Mouse (Mus musculus) midbrain, embryonic 12.5 days (tissue): ENCODE measurements around the gene Lgals1. TPM values are rescaled to one million over a fixed set of nuclear protein-coding genes. Genes with fewer than 3 reads are reported as not detected.

Source experiments
- ATAC-seq: fragments of 200-750 bp; cut with Nextera tagmentation; 2 replicates; pipeline ENCODE4 v1.8.0; 2017; ENCODE audit warnings: low read depth, moderate TSS enrichment, moderate library complexity; ENCODE audit not compliant: low FRiP score
- H3K27ac ChIP-seq: fragments of 300-500 bp; sonication (generic); replicated peaks from 2 replicates; pipeline ENCODE4 v1.5.1; 2016; ENCODE audit warnings: mild to moderate bottlenecking
- H3K27me3 ChIP-seq: fragments of 300-500 bp; sonication (generic); 2 replicates; pipeline ENCODE4 v1.6.1; 2016; ENCODE audit warnings: mild to moderate bottlenecking
- H3K36me3 ChIP-seq: fragments of 300-500 bp; sonication (generic); 2 replicates; pipeline ENCODE4 v1.6.1; 2016
- H3K4me1 ChIP-seq: fragments of 300-500 bp; sonication (generic); 2 replicates; pipeline ENCODE4 v1.6.1; 2016
- H3K4me2 ChIP-seq: fragments of 300-500 bp; sonication (generic); replicated peaks from 2 replicates; pipeline ENCODE4 v1.6.1; 2016; ENCODE audit warnings: mild to moderate bottlenecking, moderate library complexity
- H3K4me3 ChIP-seq: fragments of 300-500 bp; sonication (generic); 2 replicates; pipeline ENCODE4 v1.5.1; 2016; ENCODE audit warnings: mild to moderate bottlenecking
- H3K9ac ChIP-seq: fragments of 300-500 bp; sonication (generic); replicated peaks from 2 replicates; pipeline ENCODE4 v1.6.1; 2016; ENCODE audit warnings: mild to moderate bottlenecking, moderate library complexity
- H3K9me3 ChIP-seq: fragments of 300-500 bp; sonication (generic); 2 replicates; pipeline ENCODE4 v1.6.1; 2016; ENCODE audit warnings: mild to moderate bottlenecking
- WGBS: fragments of 180-500 bp; shearing (Covaris S2); methylation state at CpG from one replicate; pipeline ENCODE4 v1.1.7; 2016; 5-methylcytosine and 5-hydroxymethylcytosine counted together
- polyA plus RNA-seq: library from polyadenylated mRNA; unstranded; fragments of >200 nt; fragmentation: Nextera tagmentation; extraction: Ambion mirVana; gene quantifications from 2 replicates; pipeline ENCODE4 v1.2.1, GENCODE M21; 2016

Gene Lgals1
- polyA plus RNA-seq, 1 experiment from 2014 or later, result 420 TPM

DNA sequence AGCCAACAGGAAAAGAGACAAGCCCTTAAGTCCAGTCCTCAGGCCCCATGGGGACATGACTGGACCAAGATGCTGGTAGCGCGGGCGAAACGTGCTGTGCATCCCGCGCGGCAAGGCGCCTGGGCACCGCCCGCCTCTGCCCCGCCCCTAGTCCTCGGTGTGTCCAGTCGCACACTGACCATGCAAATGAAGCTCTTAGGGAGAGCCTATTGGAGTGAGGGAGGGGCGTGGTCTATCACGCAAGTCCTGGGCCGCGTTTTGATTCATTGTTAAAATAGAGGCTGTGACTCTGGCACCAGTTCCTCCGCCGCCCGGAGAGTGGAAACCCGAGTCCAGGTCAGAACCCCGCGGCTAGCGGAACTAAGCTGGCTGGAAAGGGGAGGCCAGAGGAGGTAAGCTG is 21.1 kb downstream of the Lgals1 start, which contains the start of gene Triobp:
TSS of gene Triobp (plus strand) at position 68 of the 400 bp plus-strand sequence.
- H3K36me3 ChIP-seq, result peaks cover 7% of the 10 kb centered on the region; the same call in 1 of the 2 replicates
- no peaks in the 10 kb centered on the region for H3K9me3 ChIP-seq
- H3K4me3 ChIP-seq, result peak within 1 kb of the TSS; percentile 59
- WGBS, result under 1% methylated on average over 24 of the region's 24 CpGs
- peak within 1 kb of the TSS; percentile 76 for H3K9ac ChIP-seq
- H3K4me1 ChIP-seq, result peaks cover 24% of the 10 kb centered on the region
- H3K4me2 ChIP-seq, result peak within 1 kb of the TSS; percentile 73
- peak within 1 kb of the TSS; percentile 82 for H3K27ac ChIP-seq
- ATAC-seq, result peak; percentile 98
- peaks cover 14% of the 10 kb centered on the region for H3K27me3 ChIP-seq

DNA sequence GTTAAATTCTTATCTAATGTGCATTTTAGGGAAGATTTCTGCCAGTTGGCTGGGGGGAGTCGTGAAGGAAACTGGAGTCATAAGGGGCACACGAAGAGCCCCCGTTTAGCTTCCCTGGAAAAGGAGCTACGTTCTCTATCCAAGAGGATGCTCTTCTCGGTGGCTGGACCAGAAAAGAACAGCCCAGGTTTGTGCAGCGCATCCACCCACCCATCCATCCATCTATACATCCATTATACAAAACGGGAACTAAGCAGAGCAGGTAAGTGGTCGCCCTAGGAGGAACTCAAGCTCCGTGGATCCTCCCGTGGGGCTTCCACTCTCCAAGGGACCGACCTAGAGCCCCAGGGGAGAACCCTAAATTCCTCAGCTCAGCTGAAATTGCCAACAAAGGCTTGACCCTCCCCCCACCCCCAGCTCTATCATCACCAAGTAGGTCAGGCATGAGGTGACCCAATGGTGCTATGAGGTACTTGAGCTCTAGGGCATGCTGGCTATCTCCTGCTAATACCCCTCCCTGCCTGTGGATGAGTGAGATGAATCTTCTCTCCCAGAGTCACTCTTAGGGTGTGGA is 21.7 kb downstream of the Lgals1 start:
- peaks cover 19% of the 10 kb centered on the region for H3K4me1 ChIP-seq
- H3K27me3 ChIP-seq, result peaks cover 14% of the 10 kb centered on the region
- H3K36me3 ChIP-seq, result peaks cover 12% of the 10 kb centered on the region; the same call in 1 of the 2 replicates
- peak overlapping the region; percentile 73 for H3K4me2 ChIP-seq
- H3K4me3 ChIP-seq, result peak overlapping the region; percentile 59
- H3K27ac ChIP-seq, result peak overlapping the region; percentile 82
- H3K9ac ChIP-seq, result peak overlapping the region; percentile 76
- WGBS, result 0% methylated on average over 11 of the region's 11 CpGs
- 0 out of 2 replicates have a peak, but pooled peaks have one; percentile 16 for ATAC-seq
- no peaks in the 10 kb centered on the region for H3K9me3 ChIP-seq

DNA sequence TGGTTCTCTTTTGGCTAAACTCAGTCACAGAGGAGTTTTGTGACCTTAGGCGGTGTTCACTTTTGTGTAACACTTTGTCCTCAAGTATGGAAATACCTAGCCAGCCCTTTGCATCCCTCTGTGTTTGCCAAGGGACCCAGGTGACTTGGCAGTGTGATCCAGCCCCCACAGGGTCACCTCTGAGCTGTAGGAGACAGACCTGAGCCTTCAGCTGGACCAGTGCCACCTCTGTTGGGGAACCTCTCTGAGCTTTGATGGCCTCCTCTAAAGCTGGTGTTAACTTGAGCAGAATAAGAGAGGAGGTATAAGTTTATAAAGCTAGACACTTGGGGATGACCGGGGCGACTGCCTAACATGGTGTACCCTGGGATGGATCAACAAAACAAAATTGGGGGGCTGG is 22.4 kb downstream of the Lgals1 start:
- ATAC-seq, result no peak
- WGBS, result 93% methylated on average over 3 of the region's 3 CpGs
- Histone ChIP-seq H3K27ac (no peak overlapping the region), H3K4me2 (peak overlapping the region; percentile 73), H3K36me3 (peaks cover 19% of the 10 kb centered on the region), H3K9me3 (no peaks in the 10 kb centered on the region), H3K4me3 (peak overlapping the region; percentile 59; the same call in 1 of the 2 replicates), H3K27me3 (peaks cover 14% of the 10 kb centered on the region), H3K9ac (no peak overlapping the region), H3K4me1 (peaks cover 18% of the 10 kb centered on the region)

DNA sequence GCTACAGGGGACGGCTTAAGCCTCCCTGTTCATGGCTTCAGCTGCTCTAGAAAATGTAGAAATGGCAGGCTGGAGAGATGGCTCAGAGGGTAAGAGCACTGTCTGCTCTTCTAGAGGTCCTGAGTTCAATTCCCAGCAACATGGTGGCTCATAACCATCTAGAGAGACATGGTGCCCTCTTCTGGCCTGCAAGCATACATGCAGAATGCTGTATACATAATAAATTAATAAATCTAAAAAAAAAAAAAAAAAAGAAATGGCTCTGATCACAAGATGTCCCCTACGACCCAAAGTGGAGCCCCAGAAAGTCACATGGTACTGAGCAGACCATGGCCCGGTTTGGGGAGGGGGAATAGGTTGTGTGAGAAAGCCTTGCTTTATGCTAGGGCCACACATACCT is 29.1 kb downstream of the Lgals1 start:
- no peak for ATAC-seq
- H3K27ac ChIP-seq, result no peak overlapping the region
- H3K9ac ChIP-seq, result no peak overlapping the region
- peaks cover 49% of the 10 kb centered on the region for H3K36me3 ChIP-seq
- H3K4me1 ChIP-seq, result no peaks in the 10 kb centered on the region
- 87% methylated on average over 3 of the region's 3 CpGs for WGBS
- no peak overlapping the region for H3K4me2 ChIP-seq
- H3K27me3 ChIP-seq, result no peaks in the 10 kb centered on the region
- no peaks in the 10 kb centered on the region for H3K9me3 ChIP-seq
- H3K4me3 ChIP-seq, result no peak overlapping the region

DNA sequence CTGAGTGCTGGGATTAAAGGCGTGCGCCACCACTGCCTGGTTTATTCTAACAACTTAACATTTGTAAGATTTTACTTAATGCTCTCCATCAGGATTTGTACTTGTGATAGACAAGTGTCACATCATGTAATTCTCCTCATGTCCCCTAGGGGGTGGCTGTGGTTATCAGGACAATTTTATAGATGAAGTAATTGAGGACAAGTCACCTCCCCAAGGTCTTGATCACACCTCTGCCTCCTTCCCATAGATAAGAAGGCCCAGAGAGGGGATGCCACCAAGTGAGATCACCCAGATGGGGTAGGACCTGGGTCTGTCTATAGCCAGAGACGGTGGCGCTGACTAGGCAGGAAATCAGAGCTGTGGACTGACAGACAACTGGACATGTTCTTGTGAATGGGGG is 29.8 kb downstream of the Lgals1 start:
- H3K4me3 ChIP-seq, result no peak overlapping the region
- peaks cover 56% of the 10 kb centered on the region for H3K36me3 ChIP-seq
- no peak overlapping the region for H3K9ac ChIP-seq
- H3K27me3 ChIP-seq, result no peaks in the 10 kb centered on the region
- H3K9me3 ChIP-seq, result no peaks in the 10 kb centered on the region
- no peak overlapping the region for H3K4me2 ChIP-seq
- WGBS, result 89% methylated on average over 4 of the region's 4 CpGs
- no peak for ATAC-seq
- no peaks in the 10 kb centered on the region for H3K4me1 ChIP-seq
- H3K27ac ChIP-seq, result no peak overlapping the region

DNA sequence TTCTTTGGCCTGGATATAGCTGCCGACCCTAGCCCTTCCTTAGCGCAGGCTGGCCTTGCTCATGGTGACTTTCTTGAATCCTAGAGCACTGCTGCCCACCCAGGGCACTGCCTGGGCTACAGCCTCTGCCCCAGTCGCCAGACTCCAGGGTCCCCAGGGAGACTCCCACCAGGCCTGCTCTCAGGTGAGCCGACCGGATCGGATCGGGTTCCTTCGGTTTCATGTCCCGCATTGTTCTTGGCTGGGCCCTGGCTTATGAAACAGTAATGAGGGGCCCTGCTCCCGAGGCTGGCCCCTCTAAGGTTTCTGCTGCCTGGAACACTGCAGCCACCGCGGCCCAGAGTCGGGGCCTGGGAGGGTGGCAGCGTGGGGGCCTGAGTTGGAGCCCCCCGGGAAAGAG is 30.5 kb downstream of the Lgals1 start:
- WGBS, result 86% methylated on average over 15 of the region's 15 CpGs
- Histone ChIP-seq H3K4me2 (no peak overlapping the region), H3K4me3 (no peak overlapping the region), H3K9ac (no peak overlapping the region), H3K27ac (no peak overlapping the region), H3K36me3 (peaks cover 62% of the 10 kb centered on the region), H3K9me3 (no peaks in the 10 kb centered on the region), H3K27me3 (no peaks in the 10 kb centered on the region), H3K4me1 (no peaks in the 10 kb centered on the region)
- ATAC-seq, result no peak

DNA sequence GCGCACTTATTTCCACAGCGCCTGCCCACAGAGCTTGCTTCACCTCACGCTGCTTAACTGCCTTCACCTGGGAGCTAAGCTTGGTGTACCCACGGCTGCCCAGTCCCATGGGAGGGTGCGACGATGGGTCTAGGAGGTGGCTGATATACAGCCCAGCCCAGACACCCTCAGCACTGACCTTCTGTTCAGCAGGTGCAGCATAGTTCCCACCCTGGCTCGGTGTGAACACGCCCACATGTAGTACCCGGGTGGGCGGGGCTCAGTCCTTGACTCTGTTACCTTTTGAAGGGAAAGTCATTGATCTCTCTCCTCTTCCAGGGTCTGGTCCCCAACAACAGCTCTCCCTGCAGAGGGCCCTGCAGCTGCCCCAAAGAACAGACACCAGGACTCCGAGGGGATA is 33.0 kb downstream of the Lgals1 start:
- Histone ChIP-seq H3K9ac (no peak overlapping the region), H3K36me3 (peaks cover 50% of the 10 kb centered on the region), H3K27me3 (no peaks in the 10 kb centered on the region), H3K4me1 (peaks cover 9% of the 10 kb centered on the region), H3K9me3 (no peaks in the 10 kb centered on the region), H3K4me2 (no peak overlapping the region), H3K27ac (no peak overlapping the region), H3K4me3 (no peak overlapping the region)
- no peak for ATAC-seq
- 94% methylated on average over 11 of the region's 11 CpGs for WGBS

DNA sequence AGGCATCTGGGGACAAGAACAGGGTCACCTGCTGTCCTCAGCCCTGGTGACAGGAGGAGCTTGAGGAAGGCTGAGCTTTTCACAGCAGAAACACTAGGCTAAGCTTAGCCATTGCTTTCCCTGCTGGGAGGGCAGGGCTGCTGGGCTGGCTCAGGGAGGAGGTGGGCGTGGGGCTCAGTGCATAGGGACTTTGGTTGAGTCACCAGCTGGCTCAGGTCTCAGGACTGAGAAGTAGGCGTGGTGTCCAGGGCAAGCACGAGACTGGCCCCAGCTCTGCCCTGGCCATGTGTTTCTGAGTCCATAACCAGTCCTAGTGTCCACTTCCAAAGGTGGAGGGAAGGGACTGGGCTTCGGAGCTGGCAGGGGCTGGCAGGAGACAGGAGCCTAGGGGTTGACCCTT is 33.6 kb downstream of the Lgals1 start:
- no peak overlapping the region for H3K4me2 ChIP-seq
- H3K9me3 ChIP-seq, result no peaks in the 10 kb centered on the region
- 95% methylated on average over 4 of the region's 4 CpGs for WGBS
- ATAC-seq, result no peak
- H3K4me3 ChIP-seq, result no peak overlapping the region
- no peak overlapping the region for H3K9ac ChIP-seq
- H3K27me3 ChIP-seq, result no peaks in the 10 kb centered on the region
- H3K27ac ChIP-seq, result no peak overlapping the region
- peaks cover 9% of the 10 kb centered on the region for H3K4me1 ChIP-seq
- peaks cover 51% of the 10 kb centered on the region for H3K36me3 ChIP-seq

DNA sequence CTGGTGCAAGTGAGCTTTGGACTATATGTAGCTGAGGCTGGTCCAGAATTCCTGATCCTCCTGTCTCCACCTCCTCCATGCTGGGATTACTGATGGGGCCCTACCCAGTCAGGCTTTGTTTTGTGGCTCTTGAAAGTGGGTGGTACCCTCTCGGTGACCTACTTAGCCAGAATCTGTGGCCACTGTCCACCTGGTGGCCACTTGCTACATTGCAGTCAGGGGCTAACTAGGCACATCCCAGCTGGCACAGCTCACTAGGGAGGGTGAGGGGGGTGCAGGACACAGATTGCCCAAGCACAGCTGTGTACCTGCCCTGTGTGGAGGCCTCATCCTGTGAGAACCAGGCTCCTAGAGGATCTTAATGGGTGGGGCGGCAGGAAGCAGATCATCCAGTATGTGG is 36.4 kb downstream of the Lgals1 start:
- WGBS, result 33% methylated on average over 2 of the region's 2 CpGs
- H3K9me3 ChIP-seq, result no peaks in the 10 kb centered on the region

DNA sequence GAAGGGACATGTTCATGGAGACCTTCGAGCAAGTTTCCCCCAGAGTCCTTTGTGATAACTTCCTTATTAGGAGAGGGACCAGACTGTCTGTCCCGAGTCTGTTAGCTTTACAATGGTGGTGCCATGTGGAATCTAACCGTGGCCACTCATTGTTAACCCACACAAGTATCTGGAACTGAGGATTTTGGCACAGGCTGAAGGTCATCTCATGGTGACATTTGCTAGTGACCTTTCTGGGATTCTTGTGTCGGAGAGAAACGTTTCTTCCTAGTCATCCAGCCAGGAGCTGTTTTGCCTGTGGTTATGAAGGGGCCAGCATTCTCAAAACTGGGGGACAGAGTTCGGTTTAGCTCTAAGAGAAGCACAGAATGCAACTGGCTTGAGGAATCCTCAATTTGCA is 45.1 kb downstream of the Lgals1 start:
- Histone ChIP-seq H3K4me3 (no peak overlapping the region), H3K36me3 (peaks cover 26% of the 10 kb centered on the region), H3K27ac (no peak overlapping the region), H3K4me2 (no peak overlapping the region), H3K9me3 (no peaks in the 10 kb centered on the region), H3K27me3 (no peaks in the 10 kb centered on the region), H3K4me1 (no peaks in the 10 kb centered on the region), H3K9ac (no peak overlapping the region)
- WGBS, result 73% methylated on average over 6 of the region's 6 CpGs
- ATAC-seq, result no peak

More for the DNA sequence above, 36.4 kb downstream of the Lgals1 start:
- H3K4me3 ChIP-seq, result no peak overlapping the region
- ATAC-seq, result peak; percentile 44; the same call in 1 of the 2 replicates
- H3K27ac ChIP-seq, result no peak overlapping the region
- peaks cover 68% of the 10 kb centered on the region for H3K36me3 ChIP-seq
- H3K4me2 ChIP-seq, result no peak overlapping the region
- no peaks in the 10 kb centered on the region for H3K27me3 ChIP-seq
- peaks cover 9% of the 10 kb centered on the region for H3K4me1 ChIP-seq
- no peak overlapping the region for H3K9ac ChIP-seq

DNA sequence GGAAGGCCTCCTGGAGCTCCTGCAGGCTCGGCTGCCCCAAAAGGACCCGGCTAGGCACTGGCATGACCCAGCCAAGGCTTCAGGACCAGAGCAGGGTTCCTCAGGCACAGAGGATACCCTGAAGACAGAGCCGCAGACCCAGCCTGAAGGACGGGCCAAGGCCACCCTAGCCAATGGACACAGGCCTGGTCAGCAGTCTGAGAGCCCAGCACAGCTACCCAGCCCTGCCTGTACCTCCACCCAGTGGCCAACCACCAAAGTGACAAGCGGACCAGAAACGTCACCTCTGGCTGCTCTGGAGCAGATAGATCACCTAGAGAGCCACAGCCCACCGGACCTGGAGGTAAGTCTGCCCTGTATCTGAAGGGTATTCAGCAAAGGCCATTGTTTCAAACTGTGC is 47.4 kb downstream of the Lgals1 start:
- no peak overlapping the region for H3K27ac ChIP-seq
- ATAC-seq, result no peak
- no peak overlapping the region for H3K9ac ChIP-seq
- H3K9me3 ChIP-seq, result no peaks in the 10 kb centered on the region
- WGBS, result 68% methylated on average over 7 of the region's 7 CpGs
- no peaks in the 10 kb centered on the region for H3K4me1 ChIP-seq
- peaks cover 12% of the 10 kb centered on the region; the same call in 1 of the 2 replicates for H3K36me3 ChIP-seq
- H3K4me3 ChIP-seq, result no peak overlapping the region
- H3K4me2 ChIP-seq, result no peak overlapping the region
- no peaks in the 10 kb centered on the region; the same call in 1 of the 2 replicates for H3K27me3 ChIP-seq

DNA sequence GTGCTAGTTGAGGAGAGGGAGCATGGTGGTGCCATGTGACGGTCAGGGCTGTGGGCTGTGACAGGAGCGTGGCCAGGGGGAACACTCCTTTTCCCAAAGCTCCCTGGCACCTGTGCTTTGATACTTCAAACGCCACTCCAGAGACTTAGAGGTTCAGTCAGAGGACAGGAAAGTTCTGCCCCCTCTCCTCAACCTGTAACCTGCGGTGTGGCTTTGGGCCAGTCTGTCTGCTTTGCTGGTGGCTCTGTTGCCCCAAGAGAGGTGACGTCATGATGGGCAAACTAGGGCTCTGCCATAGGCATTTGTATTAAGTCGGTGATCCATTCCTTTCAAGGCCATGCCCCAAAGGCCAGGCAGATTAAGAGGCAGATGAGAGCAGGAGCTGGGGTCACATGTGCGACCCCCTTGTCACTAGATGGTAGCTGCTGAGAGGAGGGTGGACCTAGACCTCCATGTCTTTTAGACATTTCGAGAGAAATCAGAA is 51.2 kb downstream of the Lgals1 start:
- H3K9me3 ChIP-seq, result no peaks in the 10 kb centered on the region
- no peak for ATAC-seq
- no peak overlapping the region for H3K27ac ChIP-seq
- no peak overlapping the region for H3K4me3 ChIP-seq
- H3K4me2 ChIP-seq, result no peak overlapping the region
- no peaks in the 10 kb centered on the region; the same call in 1 of the 2 replicates for H3K27me3 ChIP-seq
- WGBS, result 88% methylated on average over 8 of the region's 8 CpGs
- no peak overlapping the region for H3K9ac ChIP-seq
- peaks cover 10% of the 10 kb centered on the region for H3K4me1 ChIP-seq
- 0 out of 2 replicates have a peak, but pooled peaks cover 6% of the 10 kb centered on the region for H3K36me3 ChIP-seq
